Mouse (Mus musculus) spleen, adult 12 weeks (tissue): Measurements from ENCODE around the gene Glt28d2.

Source experiments
- DNase-seq: peaks from one replicate; pipeline ENCODE4 v3.0.0; 2022; ENCODE audit warnings: low spot score

The Glt28d2 gene

DNA sequence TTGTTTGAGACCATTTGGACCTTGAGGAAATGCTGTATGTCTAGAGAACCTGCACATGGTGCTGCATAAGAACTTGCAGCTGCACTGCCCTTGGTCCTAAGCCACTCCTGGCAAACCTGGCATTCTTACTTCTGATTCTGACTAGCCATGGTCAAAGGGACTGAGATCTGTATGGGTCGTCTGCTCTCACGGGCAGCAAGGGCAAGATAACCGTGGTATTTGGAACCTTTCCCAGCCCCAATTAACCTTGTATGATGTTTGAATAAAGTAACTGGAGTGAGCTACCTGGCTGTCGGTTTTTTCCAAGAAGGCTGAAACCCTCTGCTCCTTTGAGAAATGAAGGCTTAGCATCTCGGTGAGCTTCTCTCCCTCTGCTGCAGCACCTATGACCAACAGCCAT lies 8.4 kb downstream of the Glt28d2 start:
- no peak for DNase-seq

DNA sequence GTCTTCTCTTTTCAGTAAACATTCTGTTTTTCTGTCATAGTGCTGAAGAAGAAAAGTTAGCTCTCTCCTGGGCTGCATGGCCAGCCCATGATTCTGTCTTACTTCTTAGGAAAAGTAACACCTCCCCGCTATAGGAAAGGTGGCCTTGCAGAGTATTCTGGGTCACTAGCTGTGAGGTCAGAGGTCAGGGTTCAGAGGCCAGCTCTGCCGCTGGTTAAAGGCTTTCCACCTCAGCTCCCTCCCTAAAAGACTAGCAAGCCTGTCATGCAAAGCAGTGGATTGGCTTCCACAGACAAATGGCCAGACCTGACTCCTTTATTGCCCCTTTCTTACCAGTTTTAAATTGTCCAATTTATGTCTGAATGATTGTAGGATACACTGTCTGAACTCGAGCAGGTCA lies 23.3 kb downstream of the Glt28d2 start:
- no peak for DNase-seq

DNA sequence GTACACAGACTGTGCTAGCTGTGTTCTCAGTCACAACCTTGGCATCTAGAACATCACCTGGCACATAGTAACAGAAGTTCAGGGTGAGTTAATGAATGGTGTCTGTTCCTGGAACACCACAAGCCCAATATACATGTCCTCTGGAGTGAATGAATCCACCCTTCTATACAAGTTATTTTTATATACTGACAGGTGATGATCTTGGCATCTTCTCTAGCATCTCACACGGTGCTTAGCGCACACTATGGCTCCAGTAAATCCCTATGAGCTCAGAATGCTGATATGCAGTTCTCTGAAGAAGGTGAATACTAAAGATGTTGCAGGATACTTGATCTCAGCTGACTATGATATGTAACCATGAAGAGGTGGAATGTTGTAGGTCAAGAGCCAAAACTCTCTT lies 24.4 kb downstream of the Glt28d2 start:
- no peak for DNase-seq

DNA sequence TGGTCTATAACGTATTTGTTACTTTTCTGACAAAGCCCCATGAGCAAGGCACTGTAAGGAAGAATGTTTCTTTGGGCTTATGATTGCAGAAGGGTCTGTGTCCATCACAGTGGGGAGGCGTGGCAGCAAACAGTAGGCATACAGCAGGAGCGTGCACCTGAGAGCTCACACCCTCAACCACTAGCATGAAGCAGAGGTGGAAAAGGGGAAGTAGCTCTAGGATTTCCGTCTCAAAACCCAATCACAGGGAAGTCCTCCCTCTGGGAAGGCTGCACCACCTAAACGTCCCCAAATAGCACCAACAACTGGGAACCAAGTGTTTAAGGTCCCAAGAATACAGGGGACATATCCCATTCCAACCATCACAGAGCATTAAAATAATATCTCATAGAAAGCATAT lies 26.3 kb downstream of the Glt28d2 start:
- DNase-seq = no peak

DNA sequence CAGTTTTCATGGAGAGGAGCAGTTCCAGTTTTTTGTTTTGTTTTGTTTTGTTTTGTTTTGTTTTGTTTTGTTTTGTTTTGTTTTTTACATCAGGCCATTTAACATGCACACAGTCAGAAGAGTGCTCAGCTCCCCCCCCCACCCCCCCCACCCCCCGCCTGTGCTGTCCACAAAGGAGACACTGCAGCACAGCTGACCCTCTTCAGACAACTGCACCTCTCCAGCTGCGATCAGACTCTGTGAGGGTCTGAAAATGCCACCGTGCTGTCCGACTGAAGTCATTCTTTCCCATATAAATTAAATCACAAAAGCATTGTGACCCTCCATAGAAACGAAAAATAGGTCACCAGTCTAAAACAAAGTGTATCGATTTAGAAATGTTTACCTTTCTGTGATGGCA lies 28.0 kb downstream of the Glt28d2 start:
- DNase-seq = no peak

DNA sequence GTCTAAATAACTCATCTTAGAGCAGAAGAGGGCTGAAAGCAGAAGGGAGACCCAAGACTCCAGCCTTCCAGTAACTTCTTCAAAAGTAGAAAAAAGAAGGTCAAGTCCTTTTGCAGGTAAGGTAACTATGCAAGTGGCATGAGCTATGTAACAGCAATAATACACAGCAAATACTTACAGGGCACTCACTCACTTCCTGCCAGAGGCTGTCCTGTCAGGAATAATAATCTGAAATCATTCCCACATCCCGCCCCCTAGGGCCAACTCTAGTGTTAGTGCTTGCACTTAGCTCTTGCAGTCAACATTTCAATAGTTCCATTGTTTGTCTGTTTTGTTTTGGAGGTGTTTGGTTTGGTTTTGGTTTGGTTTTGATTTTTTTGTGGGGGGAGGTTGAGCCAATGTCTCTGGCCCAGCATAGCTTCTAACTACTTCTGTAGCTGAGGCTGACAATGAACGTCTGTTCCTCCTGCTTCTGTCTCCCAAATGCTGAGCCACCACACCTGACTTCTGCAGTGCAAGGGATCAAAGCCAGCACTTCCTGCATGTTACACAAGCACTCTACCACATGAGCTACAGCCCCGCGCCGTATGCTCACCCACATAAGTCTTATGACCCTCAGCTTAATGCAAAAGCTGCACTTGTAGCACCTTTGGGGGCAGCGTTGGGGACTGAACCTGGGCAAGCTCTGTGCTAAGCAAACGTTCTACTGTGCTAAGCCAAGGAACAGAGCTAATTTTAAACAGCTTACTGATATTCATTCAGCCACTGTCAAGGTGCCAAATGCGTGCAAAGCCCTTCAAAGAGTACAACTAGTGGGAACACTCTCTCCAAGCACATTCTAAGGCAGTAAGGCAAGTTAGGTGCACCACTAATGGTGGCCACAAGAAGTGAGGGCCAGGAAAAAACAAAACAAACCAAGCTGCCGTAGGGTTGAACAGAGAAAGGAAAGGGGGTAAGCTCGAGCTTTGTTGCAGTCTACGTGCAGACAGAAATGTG lies 28.9 kb downstream of the Glt28d2 start:
- no peak for DNase-seq

DNA sequence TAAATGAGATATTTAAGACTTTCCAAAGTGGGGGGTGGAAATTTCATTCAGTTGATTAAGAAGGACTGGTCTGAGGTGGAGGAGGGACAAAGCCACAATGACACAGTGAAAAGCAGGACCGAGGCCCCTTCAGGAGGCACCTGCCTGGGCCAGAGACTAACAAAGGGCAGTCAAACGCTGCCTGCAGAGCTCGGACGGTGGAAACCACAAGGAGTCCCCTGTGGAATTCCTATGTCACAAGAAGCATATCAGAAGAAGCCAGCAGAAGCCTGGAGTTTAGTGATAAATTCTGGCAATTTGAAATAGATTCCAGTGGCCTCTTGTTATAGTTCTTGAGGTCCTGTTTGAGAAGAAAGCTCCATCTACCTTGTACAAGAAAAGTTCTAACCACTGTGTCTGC lies 30.2 kb downstream of the Glt28d2 start:
- no peak for DNase-seq

DNA sequence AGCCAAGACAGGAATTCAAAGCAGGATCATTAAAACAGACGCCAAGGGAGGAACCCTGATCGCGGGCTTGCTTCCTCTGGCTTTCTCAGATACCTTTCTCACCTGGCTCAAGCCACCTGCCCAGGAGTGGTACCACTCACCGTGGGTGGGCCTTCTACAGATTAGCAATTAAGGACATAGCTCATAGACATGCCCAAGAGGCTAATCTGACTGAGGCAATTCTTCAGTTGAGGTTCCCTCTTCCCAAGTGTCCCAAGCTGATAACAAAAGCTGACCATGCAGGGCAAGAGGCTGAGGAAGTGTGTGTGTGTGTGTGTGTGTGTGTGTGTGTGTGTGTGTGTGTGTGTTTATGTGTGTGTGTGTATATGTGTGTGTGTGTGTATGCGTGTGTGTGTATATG lies 31.4 kb downstream of the Glt28d2 start:
- DNase-seq = no peak

DNA sequence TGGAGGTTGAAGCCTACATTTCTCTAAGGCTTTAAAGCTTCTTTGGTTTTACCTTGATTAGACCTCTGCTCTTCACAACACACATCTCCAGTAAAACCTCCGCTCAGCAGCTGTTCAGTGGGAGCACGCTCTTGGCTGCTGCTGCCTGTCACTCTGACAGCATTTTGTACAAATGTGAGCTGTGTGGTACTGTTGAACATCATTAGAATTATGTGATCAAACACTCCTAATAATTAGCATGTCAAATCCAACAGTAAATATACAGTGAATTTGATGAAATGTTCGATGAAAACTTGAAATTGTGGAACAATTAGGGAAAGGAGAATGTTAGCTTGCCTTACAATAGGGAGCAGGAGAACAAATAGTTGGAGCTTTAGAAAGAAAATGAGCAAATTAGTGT lies 32.3 kb downstream of the Glt28d2 start:
- no peak for DNase-seq

DNA sequence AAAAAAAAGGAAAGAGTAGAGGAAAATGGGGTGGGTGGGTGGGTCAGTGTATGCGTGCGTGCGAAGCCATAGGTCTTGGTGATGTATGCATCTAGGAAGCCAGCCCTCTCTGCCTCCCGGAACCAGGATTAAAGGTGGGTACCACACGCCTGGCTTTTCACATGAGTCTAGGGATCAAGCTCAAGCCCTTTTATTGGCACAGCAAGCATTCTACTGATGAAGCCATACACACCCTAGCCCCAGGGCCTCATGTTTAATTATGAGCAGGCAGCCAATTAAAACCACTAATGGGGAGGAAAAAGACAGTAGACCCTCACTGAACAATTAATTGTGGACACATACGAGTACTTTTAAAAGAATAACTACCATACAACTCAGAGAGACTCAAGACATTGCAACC lies 33.2 kb downstream of the Glt28d2 start:
- no peak for DNase-seq

DNA sequence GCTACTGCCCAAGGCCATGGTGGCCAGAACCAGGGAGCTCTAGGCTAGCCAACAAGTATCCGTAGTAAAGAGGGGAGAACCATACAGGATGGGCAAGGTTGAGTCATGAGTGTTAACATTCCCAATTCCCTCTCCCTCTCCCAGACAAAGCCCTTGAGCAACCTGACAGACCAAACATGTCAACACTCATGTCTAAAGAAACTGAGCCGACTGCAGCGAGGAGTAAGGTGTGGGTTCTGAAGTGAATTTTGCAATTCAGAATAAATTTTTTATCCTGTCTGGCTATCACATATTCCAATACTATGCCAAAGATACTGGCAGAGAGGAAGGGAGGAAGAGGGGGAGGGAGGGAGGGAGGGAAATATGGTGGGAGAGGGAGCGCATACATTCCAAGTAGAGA lies 33.6 kb downstream of the Glt28d2 start:
- no peak for DNase-seq

DNA sequence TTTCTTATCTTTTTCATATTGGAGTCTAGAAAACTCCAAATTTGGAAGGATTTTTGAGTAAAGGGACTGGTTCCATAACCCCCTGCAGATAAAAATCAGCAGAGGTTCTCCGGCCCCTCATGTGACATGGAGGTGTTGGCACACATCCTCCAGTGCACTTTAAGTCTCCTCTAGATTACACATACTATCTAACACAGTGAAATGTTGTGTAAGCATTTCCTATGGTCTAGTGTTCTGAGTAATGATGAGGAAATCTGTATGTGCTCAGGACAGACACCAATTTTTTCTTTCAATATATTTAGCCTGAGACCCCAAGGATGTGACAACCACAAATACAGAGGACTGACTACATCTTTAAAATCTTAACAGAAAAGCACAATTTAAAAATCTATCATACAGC lies 37.2 kb downstream of the Glt28d2 start:
- no peak for DNase-seq

DNA sequence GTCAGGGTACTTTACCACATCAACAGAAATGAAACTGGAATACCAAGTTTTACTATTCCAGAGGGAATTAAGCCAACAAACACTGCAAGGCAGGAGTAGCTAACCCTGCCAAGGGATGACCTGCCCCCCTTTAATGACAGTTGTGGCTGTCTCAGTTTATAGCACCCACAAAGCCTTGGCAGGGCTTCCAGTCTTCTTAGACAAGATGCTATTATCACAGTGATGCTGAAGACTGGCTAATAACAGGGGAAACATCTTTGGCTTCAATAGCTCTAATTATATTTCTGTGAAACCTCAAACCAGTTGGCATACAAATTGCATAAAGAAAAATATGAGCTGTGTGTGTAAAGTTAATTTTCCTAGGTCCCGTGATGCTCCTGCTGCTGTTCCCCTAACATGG lies 41.0 kb downstream of the Glt28d2 start:
- no peak for DNase-seq

DNA sequence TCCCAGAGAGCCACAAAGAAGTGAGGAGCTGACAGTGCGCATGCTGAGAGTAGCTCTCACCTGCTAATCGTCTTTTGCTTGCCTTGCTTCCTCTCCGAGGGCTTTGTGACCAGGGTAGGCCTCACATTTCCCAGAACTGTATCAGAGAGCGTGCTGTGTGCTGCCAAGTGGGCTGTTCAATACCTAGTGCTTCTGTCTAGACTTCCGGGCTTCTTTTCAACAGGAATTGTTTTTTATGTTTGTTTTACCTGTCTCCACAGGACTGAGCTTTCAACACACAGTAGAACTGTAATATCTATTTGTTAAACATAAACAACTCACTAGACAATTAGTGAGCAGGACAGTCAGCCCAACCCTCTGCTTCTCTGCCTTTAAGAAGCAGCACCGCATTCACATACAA lies 42.0 kb downstream of the Glt28d2 start:
- DNase-seq = no peak

DNA sequence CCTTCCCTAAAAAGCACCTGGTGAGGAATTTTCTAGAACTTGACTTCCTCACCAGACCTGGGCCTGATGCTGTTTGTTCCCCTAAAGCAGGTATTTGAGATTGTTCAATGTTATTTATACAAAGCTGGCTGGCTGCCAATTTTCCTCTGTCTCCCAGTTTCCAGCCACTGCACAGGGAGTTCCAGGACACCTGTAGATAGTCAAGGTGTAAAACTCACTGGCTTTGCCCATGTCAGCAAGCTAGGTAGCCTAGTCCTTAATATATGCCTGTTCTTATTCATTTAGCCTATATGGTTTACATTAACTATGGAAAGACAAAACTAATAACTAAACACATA lies 44.5 kb downstream of the Glt28d2 start:
- no peak for DNase-seq

DNA sequence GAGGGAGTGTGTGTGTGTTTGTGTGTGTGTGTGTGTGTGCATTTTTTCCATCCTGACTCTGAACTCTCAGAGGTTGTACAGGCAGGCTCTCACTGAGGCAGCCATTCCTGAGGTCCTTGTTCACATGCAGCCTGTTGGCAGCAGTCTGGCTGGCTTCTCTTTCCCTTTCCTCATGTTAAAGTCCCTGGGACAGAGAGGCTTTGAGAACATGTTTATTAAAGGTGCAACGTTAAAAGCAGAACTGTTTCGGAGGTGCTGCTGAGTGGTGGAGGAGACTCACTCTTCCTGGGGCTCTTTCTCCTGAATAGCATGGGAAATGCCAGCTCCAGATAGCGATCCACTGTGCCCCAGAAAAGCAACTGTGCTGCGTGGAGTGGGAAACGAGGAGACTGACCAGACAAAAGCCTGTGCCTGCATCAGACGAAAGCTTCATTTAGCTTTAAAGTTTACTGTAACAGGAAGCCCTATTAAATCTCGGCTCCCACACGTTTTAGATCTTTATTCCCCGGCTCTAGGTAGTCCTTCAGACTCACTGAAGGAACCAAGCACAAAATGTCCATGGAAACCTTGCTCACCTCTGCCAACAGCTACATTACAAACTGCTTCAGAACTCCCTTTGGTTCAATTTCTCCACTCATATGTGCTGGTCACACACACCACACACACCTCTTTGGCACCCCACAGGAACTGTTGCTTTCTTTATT lies 45.0 kb downstream of the Glt28d2 start:
- DNase-seq = no peak

DNA sequence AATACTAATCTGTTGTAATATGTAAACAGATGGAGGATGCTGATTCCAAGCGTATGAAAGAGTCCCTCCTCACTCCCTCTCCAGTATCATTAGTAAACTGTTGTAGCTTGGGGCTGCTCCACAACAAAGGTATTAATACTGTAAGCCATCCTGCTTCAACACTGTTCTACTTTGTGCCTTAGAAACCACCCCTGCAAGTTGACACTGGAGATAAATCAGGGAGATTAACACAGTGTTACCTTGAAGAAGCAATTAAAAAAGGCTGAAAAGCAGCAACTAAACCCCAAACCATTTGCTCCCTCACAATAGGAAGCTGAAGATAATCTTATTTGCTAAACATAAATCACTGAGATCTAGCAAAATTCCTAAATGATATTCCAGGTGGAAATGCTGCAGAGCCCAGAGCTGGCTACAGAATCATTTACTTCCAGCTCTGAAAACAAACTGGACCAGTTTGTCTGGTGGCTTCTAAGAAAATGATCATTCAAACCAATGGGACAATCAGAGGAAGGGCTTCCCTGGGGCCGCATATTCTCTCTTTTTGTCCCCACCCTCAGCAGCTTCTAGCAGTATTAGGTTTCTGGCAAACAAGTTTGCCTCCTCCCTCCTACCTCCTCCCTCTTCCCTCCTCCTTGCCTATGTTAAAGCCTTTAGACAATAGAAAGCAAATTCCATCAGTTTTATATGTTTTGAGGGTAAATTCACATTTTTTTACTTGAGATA lies 45.7 kb downstream of the Glt28d2 start:
- no peak for DNase-seq

DNA sequence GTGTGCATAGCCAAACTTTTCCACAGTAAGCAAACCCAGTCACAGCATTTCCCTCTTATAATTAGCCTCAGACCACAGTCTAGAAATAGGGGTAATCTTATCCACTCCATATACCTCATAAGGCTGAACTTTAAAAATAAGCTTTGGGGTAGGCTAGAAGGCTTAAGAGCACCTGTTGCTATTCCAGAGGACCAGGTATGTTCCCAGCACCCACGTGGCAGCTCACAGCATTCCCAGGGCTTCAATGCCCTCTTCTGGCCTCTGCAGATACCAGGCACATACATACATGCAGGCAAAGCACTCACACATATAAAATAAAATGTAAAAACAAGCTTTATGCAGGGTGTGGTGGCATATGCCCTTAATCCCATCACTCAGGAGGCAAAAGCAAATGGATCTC lies 53.7 kb downstream of the Glt28d2 start:
- no peak for DNase-seq

DNA sequence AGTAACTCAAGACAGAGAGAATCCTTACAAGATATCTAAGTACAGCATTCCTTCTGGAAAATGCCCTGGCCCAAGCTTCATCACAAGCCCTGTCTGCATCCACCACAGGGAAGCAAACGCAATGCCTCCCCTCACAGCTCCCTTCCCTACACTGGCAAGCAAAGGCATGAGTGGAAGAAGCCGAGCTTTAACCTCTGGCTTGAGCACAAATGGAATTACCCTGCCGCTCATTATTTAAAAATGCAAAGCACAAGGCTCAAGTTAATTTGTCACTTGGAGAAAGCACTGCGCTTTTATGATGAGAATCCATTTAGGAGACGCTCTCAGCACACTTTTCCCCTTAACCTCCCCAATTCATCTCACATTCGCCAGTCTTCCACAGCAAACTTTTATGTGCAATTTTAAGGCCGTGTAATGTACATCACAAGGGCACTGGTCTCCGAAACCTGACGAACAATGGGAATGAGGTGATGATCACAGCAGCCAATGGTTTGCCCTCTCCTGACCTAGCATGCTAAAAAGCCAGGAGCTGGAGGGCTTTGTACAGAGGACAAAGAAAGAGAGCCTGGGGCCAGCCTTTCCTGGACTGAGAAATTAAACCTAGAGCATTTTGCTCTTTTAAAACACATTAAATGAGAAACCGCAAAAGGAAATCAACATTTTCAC lies 54.7 kb downstream of the Glt28d2 start:
- no peak for DNase-seq

DNA sequence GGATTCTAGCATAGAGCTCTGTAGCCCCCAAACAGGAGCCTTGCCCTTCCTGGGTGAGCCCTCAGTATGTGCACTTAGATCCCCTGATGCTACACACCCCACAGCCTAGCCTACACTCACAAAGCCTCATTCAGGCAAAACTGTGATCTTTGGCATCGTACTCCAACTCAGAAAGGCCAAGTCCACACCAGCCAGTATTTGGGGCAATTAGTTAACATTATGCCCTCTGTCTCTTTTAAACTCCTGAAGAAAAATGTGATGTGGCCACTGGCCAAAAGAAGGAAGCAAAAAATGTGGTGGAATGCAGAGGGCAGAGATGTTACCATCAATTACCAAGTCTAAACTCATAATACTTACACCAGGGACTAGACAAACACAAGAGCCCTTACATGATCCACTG lies 55.5 kb downstream of the Glt28d2 start:
- DNase-seq = no peak

DNA sequence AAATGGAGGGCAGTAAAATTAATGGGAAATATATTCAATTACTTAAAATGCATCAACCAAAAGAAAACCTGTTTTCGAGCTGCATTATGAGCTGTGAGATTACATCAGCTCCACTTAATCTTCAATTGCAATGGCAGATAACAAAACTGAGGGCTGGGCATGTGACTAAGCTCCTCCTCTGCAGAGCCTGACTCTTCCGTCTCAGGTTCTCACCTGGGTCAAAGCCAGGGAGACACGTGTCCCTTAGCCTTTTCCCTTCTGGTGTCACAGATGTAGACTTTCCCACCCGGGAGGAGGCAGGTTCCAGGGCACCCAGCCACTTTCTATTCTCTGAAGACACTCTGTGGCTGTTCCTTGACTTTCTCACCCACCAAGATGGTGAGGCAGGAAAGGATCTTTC lies 58.3 kb downstream of the Glt28d2 start:
- no peak for DNase-seq

DNA sequence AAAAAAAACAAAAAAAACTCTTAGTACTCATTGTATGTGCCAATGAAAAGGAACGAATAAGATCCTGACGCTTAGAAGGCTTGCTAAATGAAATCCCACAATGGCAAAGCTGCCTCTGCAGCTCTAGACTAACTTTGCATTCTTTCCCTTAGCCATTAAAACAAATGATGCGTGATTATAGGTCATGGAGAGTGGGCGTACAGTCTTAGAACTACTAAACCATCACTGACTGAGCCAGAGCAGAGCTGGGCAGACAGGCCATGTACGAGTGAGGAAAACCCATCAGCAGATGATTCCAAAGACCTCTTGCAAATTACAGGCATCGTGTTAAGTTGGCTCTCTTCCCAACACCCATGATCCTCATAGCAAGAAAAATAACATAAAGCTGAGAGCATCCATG lies 59.5 kb downstream of the Glt28d2 start:
- no peak for DNase-seq
